ENCODE assay signal across 8 mouse cellular contexts in the genomic region with DNA sequence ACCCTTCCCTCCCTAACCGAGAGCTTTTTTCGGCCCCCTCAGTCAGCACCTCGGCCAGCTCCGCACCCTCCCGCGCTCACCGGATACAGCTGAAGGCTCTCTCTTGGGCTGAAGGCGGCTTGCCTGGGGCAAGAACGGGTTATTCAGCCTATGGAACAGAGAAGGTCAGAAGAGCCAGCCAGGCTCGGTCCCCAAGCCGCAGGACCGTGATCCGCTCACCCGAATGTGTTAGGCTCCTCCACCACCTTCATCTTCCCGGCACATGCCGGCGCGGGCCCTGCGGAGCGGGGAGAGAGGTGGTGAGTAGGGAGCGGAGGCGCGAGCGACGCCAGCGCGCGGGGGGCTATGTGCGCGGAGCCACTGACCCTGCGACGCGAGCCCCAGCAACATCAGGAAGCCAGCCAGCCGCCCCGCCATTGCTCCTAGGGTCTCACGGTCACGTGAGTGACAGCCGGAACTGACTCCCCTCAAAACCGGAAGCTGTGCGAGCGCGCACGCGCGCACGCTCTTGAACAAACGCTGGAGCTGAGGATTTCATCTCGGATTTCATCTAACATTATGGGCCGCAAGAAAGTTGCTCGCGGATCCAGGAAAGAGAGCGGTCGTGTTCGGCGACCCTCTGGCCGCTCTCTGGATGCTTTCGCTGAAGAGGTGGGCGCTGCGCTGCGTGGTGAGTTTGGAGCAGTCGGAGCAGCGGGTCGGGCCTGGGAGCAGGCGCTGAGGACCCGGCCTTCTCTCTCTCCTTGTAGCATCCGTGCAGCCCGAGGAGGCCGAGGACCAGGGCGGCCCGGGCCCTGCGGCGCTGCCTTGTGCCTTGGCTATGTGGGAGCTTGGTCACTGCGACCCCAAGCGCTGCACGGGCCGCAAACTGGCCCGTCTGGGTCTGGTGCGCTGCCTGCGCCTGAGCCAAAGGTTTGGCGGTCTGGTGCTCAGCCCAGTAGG. TPM values are rescaled to one million over a fixed set of nuclear protein-coding genes. Genes with fewer than 3 reads are reported as not detected.
A peak's percentile ranks its signal among the peaks of the same experiment; 100 is the strongest.
DNase-seq lines count a peak whose midpoint lies in the region; ATAC-seq and TF ChIP-seq lines count a peak whose summit lies in the region.

A gene (minus strand): TSS at position 430 of the 942 bp plus-strand sequence.
A gene (plus strand): TSS at position 476 of the 942 bp plus-strand sequence.

- peak within 1 kb of the TSS; percentile 97 for H3K4me2 ChIP-seq in forebrain, embryonic 12.5 days
- H3K4me2 ChIP-seq in heart, postnatal 0 days (ENCODE audit: low read depth, low read length) = peak within 1 kb of the TSS; percentile 87
- peak within 1 kb of the TSS; percentile 76 for H3K4me2 ChIP-seq in liver, embryonic 16.5 days (ENCODE audit: low read depth, low read length)
- H3K4me2 ChIP-seq in neural tube, embryonic 12.5 days (replicated peaks) = peak within 1 kb of the TSS; percentile 100
- peak within 1 kb of the TSS; percentile 92 for H3K4me2 ChIP-seq in stomach, postnatal 0 days (replicated peaks; ENCODE audit: low read depth)

- peaks cover 2% of the 10 kb centered on the region for H3K4me1 ChIP-seq in ES-Bruce4 (ENCODE audit: control insufficient read depth, insufficient read depth, low read length)
- H3K4me1 ChIP-seq in forebrain, embryonic 12.5 days = peaks cover 23% of the 10 kb centered on the region
- peaks cover 10% of the 10 kb centered on the region for H3K4me1 ChIP-seq in heart, postnatal 0 days (ENCODE audit: control insufficient read depth, insufficient read depth)
- peaks cover 15% of the 10 kb centered on the region for H3K4me1 ChIP-seq in liver, embryonic 16.5 days (ENCODE audit: control insufficient read depth, low read depth, low read length)
- H3K4me1 ChIP-seq in neural tube, embryonic 12.5 days = peaks cover 20% of the 10 kb centered on the region
- peaks cover 4% of the 10 kb centered on the region; the same call in 1 of the 2 replicates for H3K4me1 ChIP-seq in stomach, postnatal 0 days (replicated peaks; ENCODE audit: control insufficient read depth, insufficient read depth)

- H3K27me3 ChIP-seq in ES-Bruce4 (ENCODE audit: control insufficient read depth, insufficient read depth, low read length, poor library complexity, severe bottlenecking) = no peaks in the 10 kb centered on the region
- no peaks in the 10 kb centered on the region for H3K27me3 ChIP-seq in forebrain, embryonic 12.5 days
- no peaks in the 10 kb centered on the region for H3K27me3 ChIP-seq in heart, postnatal 0 days (ENCODE audit: control insufficient read depth, insufficient read depth, low read length)
- no peaks in the 10 kb centered on the region for H3K27me3 ChIP-seq in liver, embryonic 16.5 days (ENCODE audit: control insufficient read depth, insufficient read depth, low read depth, low read length)
- H3K27me3 ChIP-seq in neural tube, embryonic 12.5 days (replicated peaks) = no peaks in the 10 kb centered on the region
- H3K27me3 ChIP-seq in stomach, postnatal 0 days (ENCODE audit: control insufficient read depth, insufficient read depth, low read length) = no peaks in the 10 kb centered on the region

- 0 out of 2 replicates have a peak, but pooled peaks cover 3% of the 10 kb centered on the region for H3K36me3 ChIP-seq in ES-Bruce4 (ENCODE audit: control insufficient read depth, insufficient read depth, low read length, poor library complexity, severe bottlenecking)
- peaks cover 52% of the 10 kb centered on the region for H3K36me3 ChIP-seq in forebrain, embryonic 12.5 days (replicated peaks)
- H3K36me3 ChIP-seq in heart, postnatal 0 days (replicated peaks; ENCODE audit: control insufficient read depth, insufficient read depth, low read length) = peaks cover 18% of the 10 kb centered on the region
- peaks cover 11% of the 10 kb centered on the region for H3K36me3 ChIP-seq in liver, embryonic 16.5 days (ENCODE audit: control insufficient read depth, insufficient read depth)
- peaks cover 42% of the 10 kb centered on the region for H3K36me3 ChIP-seq in neural tube, embryonic 12.5 days
- peaks cover 3% of the 10 kb centered on the region for H3K36me3 ChIP-seq in stomach, postnatal 0 days (ENCODE audit: control insufficient read depth, insufficient read depth, low read length)

- no peak within 1 kb of the TSS; the same call in 1 of the 2 replicates for H3K27ac ChIP-seq in ES-Bruce4 (ENCODE audit: insufficient read depth, low read length)
- peak within 1 kb of the TSS; percentile 78 for H3K27ac ChIP-seq in forebrain, embryonic 12.5 days
- peak within 1 kb of the TSS; percentile 11 for H3K27ac ChIP-seq in heart, postnatal 0 days (ENCODE audit: low read depth)
- peak within 1 kb of the TSS; percentile 61 for H3K27ac ChIP-seq in liver, embryonic 16.5 days (ENCODE audit: low read length)
- peak within 1 kb of the TSS; percentile 28; the same call in 1 of the 2 replicates for H3K27ac ChIP-seq in neural tube, embryonic 12.5 days
- H3K27ac ChIP-seq in stomach, postnatal 0 days (replicated peaks) = peak within 1 kb of the TSS; percentile 78

- no peak for TF ChIP-seq EP300 in ES-Bruce4 (IDR thresholded peaks at IDR 0.05; ENCODE audit: insufficient read depth, low read depth, low read length)
- no peak for TF ChIP-seq EP300 in heart, postnatal 0 days (IDR thresholded peaks at IDR 0.05; ENCODE audit: low read depth)
- TF ChIP-seq EP300 in stomach, postnatal 0 days (optimal IDR thresholded peaks at IDR 0.05) = no peak

- peak; percentile 87 for ATAC-seq in forebrain, embryonic 12.5 days (ENCODE audit: low FRiP score)
- peak; percentile 90 for ATAC-seq in heart, postnatal 0 days (ENCODE audit: insufficient read depth, low read depth)
- ATAC-seq in liver, embryonic 16.5 days (ENCODE audit: low read depth) = peak; percentile 84
- ATAC-seq in neural tube, embryonic 12.5 days (ENCODE audit: low FRiP score, low read depth) = peak; percentile 82
- ATAC-seq in stomach, postnatal 0 days (ENCODE audit: low FRiP score, low TSS enrichment) = peak; percentile 81

- no peaks in the 10 kb centered on the region for H3K9me3 ChIP-seq in ES-Bruce4 (replicated peaks; ENCODE audit: control insufficient read depth, insufficient read depth, low read length, poor library complexity, severe bottlenecking)
- H3K9me3 ChIP-seq in forebrain, embryonic 12.5 days = no peaks in the 10 kb centered on the region
- no peaks in the 10 kb centered on the region for H3K9me3 ChIP-seq in heart, postnatal 0 days (replicated peaks; ENCODE audit: control insufficient read depth, low read length)
- no peaks in the 10 kb centered on the region for H3K9me3 ChIP-seq in liver, embryonic 16.5 days (replicated peaks; ENCODE audit: control insufficient read depth, low read length)
- no peaks in the 10 kb centered on the region for H3K9me3 ChIP-seq in neural tube, embryonic 12.5 days
- no peaks in the 10 kb centered on the region for H3K9me3 ChIP-seq in stomach, postnatal 0 days (ENCODE audit: control insufficient read depth, low read length)

- H3K4me3 ChIP-seq in ES-Bruce4 (ENCODE audit: low read depth, low read length) = peak within 1 kb of the TSS; percentile 90
- H3K4me3 ChIP-seq in forebrain, embryonic 12.5 days (replicated peaks) = peak within 1 kb of the TSS; percentile 98
- H3K4me3 ChIP-seq in heart, postnatal 0 days (ENCODE audit: low read depth, low read length) = peak within 1 kb of the TSS; percentile 82
- peak within 1 kb of the TSS; percentile 79 for H3K4me3 ChIP-seq in liver, embryonic 16.5 days (ENCODE audit: low read depth, low read length)
- H3K4me3 ChIP-seq in neural tube, embryonic 12.5 days = peak within 1 kb of the TSS; percentile 93
- peak within 1 kb of the TSS; percentile 91 for H3K4me3 ChIP-seq in stomach, postnatal 0 days (ENCODE audit: low read depth, low read length)

- no peak for TF ChIP-seq CTCF in ES-Bruce4 (IDR thresholded peaks at IDR 0.05; ENCODE audit: low read depth, low read length)
- no peak for TF ChIP-seq CTCF in heart, postnatal 0 days (IDR thresholded peaks at IDR 0.05; ENCODE audit: low read depth)
- no peak for TF ChIP-seq CTCF in stomach, postnatal 0 days (IDR thresholded peaks at IDR 0.05; ENCODE audit: low read depth)

- DNase-seq in c-Kit-positive CD71-positive TER-119-positive erythroid progenitor cells, embryonic 14.5 days (ENCODE audit: low spot score) = peak; percentile 83
- DNase-seq in heart, postnatal 0 days (ENCODE audit: low spot score) = peak; percentile 73
- DNase-seq in kidney, postnatal 36 days = peak; percentile 87 to 92
- peak; percentile 87 for DNase-seq in stomach, postnatal 0 days (ENCODE audit: low spot score)

- peak within 1 kb of the TSS; percentile 85 for H3K9ac ChIP-seq in ES-Bruce4 (ENCODE audit: low read depth, poor library complexity, severe bottlenecking)
- peak within 1 kb of the TSS; percentile 99 for H3K9ac ChIP-seq in forebrain, embryonic 12.5 days
- peak within 1 kb of the TSS; percentile 79 for H3K9ac ChIP-seq in heart, postnatal 0 days (replicated peaks; ENCODE audit: low read depth, low read length)
- peak within 1 kb of the TSS; percentile 87 for H3K9ac ChIP-seq in liver, embryonic 16.5 days (ENCODE audit: low read depth, low read length)
- peak within 1 kb of the TSS; percentile 92 for H3K9ac ChIP-seq in neural tube, embryonic 12.5 days
- peak within 1 kb of the TSS; percentile 90 for H3K9ac ChIP-seq in stomach, postnatal 0 days (ENCODE audit: low read length)

- WGBS in forebrain, embryonic 12.5 days = 1% methylated on average over 80 of the region's 80 CpGs
- WGBS in heart, postnatal 0 days = under 1% methylated on average over 80 of the region's 80 CpGs
- under 1% methylated on average over 75 of the region's 80 CpGs for WGBS in liver, embryonic 16.5 days (ENCODE audit: insufficient replicate concordance)
- WGBS in neural tube, embryonic 12.5 days = under 1% methylated on average over 80 of the region's 80 CpGs
- WGBS in stomach, postnatal 0 days = under 1% methylated on average over 80 of the region's 80 CpGs

- peak; percentile 26 for TF ChIP-seq POLR2A in ES-Bruce4 (IDR thresholded peaks at IDR 0.05; ENCODE audit: insufficient read depth, low read length)

RNA-seq across cellular contexts. Expression of the first gene that starts in this region (rescaled TPM):
- 15.2 and 19.5 TPM in 2 replicates for polyA plus RNA-seq in ES-Bruce4 (2011; ENCODE audit: insufficient read depth, insufficient read length, low read depth, missing spikeins)
- polyA plus RNA-seq in forebrain, embryonic 12.5 days (2016; fragmentation: Nextera tagmentation; extraction: Ambion mirVana) = 60.1 and 64.4 TPM in 2 replicates
- 20.4 and 24.2 TPM in 2 replicates for total RNA-seq in heart, postnatal 0 days (2014; rRNA removed; ENCODE audit: low replicate concordance)
- 21.0 and 22.7 TPM in 2 replicates for polyA plus RNA-seq in heart, postnatal 0 days (2015; fragmentation: Nextera tagmentation; extraction: Ambion mirVana)
- polyA plus RNA-seq in liver, embryonic 16.5 days (2015; fragmentation: Nextera tagmentation; extraction: Ambion mirVana) = 17.8 and 19.9 TPM in 2 replicates
- 67.1 and 71.3 TPM in 2 replicates for polyA plus RNA-seq in neural tube, embryonic 12.5 days (2016; fragmentation: Nextera tagmentation; extraction: Ambion mirVana)
- 36.0 and 39.3 TPM in 2 replicates for polyA plus RNA-seq in stomach, postnatal 0 days (2015; fragmentation: Nextera tagmentation; extraction: Ambion mirVana)

RNA-seq across cellular contexts. Expression of the second gene that starts in this region (rescaled TPM):
- 23.5 and 25.2 TPM in 2 replicates for polyA plus RNA-seq in ES-Bruce4 (2011; ENCODE audit: insufficient read depth, insufficient read length, low read depth, missing spikeins)
- 61.0 and 64.2 TPM in 2 replicates for polyA plus RNA-seq in forebrain, embryonic 12.5 days (2016; fragmentation: Nextera tagmentation; extraction: Ambion mirVana)
- 31.2 and 32.4 TPM in 2 replicates for total RNA-seq in heart, postnatal 0 days (2014; rRNA removed; ENCODE audit: low replicate concordance)
- polyA plus RNA-seq in heart, postnatal 0 days (2015; fragmentation: Nextera tagmentation; extraction: Ambion mirVana) = 23.4 and 24.3 TPM in 2 replicates
- polyA plus RNA-seq in liver, embryonic 16.5 days (2015; fragmentation: Nextera tagmentation; extraction: Ambion mirVana) = 14.7 and 15.0 TPM in 2 replicates
- 66.7 and 67.0 TPM in 2 replicates for polyA plus RNA-seq in neural tube, embryonic 12.5 days (2016; fragmentation: Nextera tagmentation; extraction: Ambion mirVana)
- polyA plus RNA-seq in stomach, postnatal 0 days (2015; fragmentation: Nextera tagmentation; extraction: Ambion mirVana) = 31.3 and 33.7 TPM in 2 replicates
